Mouse (Mus musculus) forebrain, postnatal 0 days (tissue): ENCODE measurements around the gene Gm47996. TPM values are rescaled to one million over a fixed set of nuclear protein-coding genes. Genes with fewer than 3 reads are reported as not detected.

ENCODE experiments used
- ATAC-seq: fragments of 200-750 bp; cut with Nextera tagmentation; 2 replicates; pipeline ENCODE4 v1.8.0; 2017; ENCODE audit warnings: mild to moderate bottlenecking, moderate library complexity
- DNase-seq: peaks from one replicate; pipeline ENCODE4 v3.0.0-alpha.2; 2015
- H3K27ac ChIP-seq: fragments of 300-500 bp; sonication (generic); 2 replicates; pipeline ENCODE4 v1.5.1; 2014; ENCODE audit warnings: low read depth, mild to moderate bottlenecking, antibody characterized with exemption, low read length, moderate library complexity, mixed read lengths
- H3K27me3 ChIP-seq: fragments of 300-500 bp; sonication (generic); 2 replicates; pipeline ENCODE4 v1.6.1; 2014; ENCODE audit warnings: mild to moderate bottlenecking, low read length, mixed read lengths; ENCODE audit not compliant: insufficient read depth
- H3K36me3 ChIP-seq: fragments of 300-500 bp; sonication (generic); 2 replicates; pipeline ENCODE4 v1.6.1; 2014; ENCODE audit warnings: mild to moderate bottlenecking, moderate library complexity; ENCODE audit not compliant: insufficient read depth
- H3K4me1 ChIP-seq: fragments of 300-500 bp; sonication (generic); 2 replicates; pipeline ENCODE4 v1.6.1; 2014; ENCODE audit warnings: antibody characterized with exemption; ENCODE audit not compliant: insufficient read depth
- H3K4me2 ChIP-seq: fragments of 300-500 bp; sonication (generic); 2 replicates; pipeline ENCODE4 v1.6.1; 2014; ENCODE audit warnings: low read depth, mild to moderate bottlenecking, moderate library complexity
- H3K4me3 ChIP-seq: fragments of 300-500 bp; sonication (generic); 2 replicates; pipeline ENCODE4 v1.5.1; 2014; ENCODE audit warnings: low read depth, low read length, mixed read lengths
- H3K9ac ChIP-seq: fragments of 300-500 bp; sonication (generic); 2 replicates; pipeline ENCODE4 v1.6.1; 2014; ENCODE audit warnings: mild to moderate bottlenecking
- H3K9me3 ChIP-seq: fragments of 300-500 bp; sonication (generic); 2 replicates; pipeline ENCODE4 v1.6.1; 2016; ENCODE audit warnings: low read length
- CTCF ChIP-seq: sonication (generic); IDR thresholded peaks from 2 replicates; pipeline ENCODE4 v1.5.1; 2016; ENCODE audit warnings: antibody characterized with exemption, control low read depth, low read depth
- WGBS: fragments of 180-500 bp; shearing (Covaris S2); extraction: QIAGEN DNeasy Blood & Tissue Kit; methylation state at CpG from one replicate; pipeline ENCODE4 v1.1.7; 2014; 5-methylcytosine and 5-hydroxymethylcytosine counted together
- polyA plus RNA-seq: library from polyadenylated mRNA; unstranded; fragments of >200 nt; fragmentation: Nextera tagmentation; extraction: Ambion mirVana; gene quantifications from 2 replicates; pipeline ENCODE4 v1.2.1, GENCODE M21; 2015
- total RNA-seq: library from RNA; depleted of rRNA; stranded (reverse); fragments of >200 nt; gene quantifications from 2 replicates; pipeline ENCODE4 v1.2.3, GENCODE M21; 2014

Gm47996 gene
- total and polyA plus RNA-seq, 2 experiments from 2014 or later: not detected

- WGBS: 71% methylated on average over 2 of the region's 2 CpGs
- H3K9me3 ChIP-seq: no peaks in the 10 kb centered on the region
Measured at GRCm38 (mm10) chr1:151214862-151215261, 4.9 kb downstream of the Gm47996 start.

GRCm38 (mm10) chr1:151215985-151216384 lies 6.1 kb downstream of the Gm47996 start:
- Histone ChIP-seq H3K27me3 (no peaks in the 10 kb centered on the region), H3K27ac (no peak overlapping the region), H3K4me3 (no peak overlapping the region), H3K4me1 (no peaks in the 10 kb centered on the region), H3K36me3 (no peaks in the 10 kb centered on the region), H3K4me2 (no peak overlapping the region), H3K9me3 (no peaks in the 10 kb centered on the region), H3K9ac (no peak overlapping the region)
- DNase-seq (no peak), ATAC-seq (no peak)
- WGBS: 97% methylated on average over 1 of the region's 1 CpGs
- no peak for TF ChIP-seq CTCF

More at GRCm38 (mm10) chr1:151214862-151215261, 4.9 kb downstream of the Gm47996 start:
- no peak overlapping the region for H3K27ac ChIP-seq
- no peaks in the 10 kb centered on the region for H3K4me1 ChIP-seq
- no peak for TF ChIP-seq CTCF
- no peak overlapping the region for H3K4me3 ChIP-seq
- no peak overlapping the region for H3K9ac ChIP-seq
- DNase-seq (no peak), ATAC-seq (no peak)
- H3K4me2 ChIP-seq: no peak overlapping the region
- no peaks in the 10 kb centered on the region for H3K27me3 ChIP-seq
- H3K36me3 ChIP-seq: no peaks in the 10 kb centered on the region

- no peaks in the 10 kb centered on the region for H3K36me3 ChIP-seq
- no peak overlapping the region for H3K4me3 ChIP-seq
- H3K27me3 ChIP-seq: no peaks in the 10 kb centered on the region
- DNase-seq (no peak), ATAC-seq (no peak)
- H3K27ac ChIP-seq: no peak overlapping the region
- H3K9me3 ChIP-seq: no peaks in the 10 kb centered on the region
- no peak for TF ChIP-seq CTCF
- no peak overlapping the region for H3K9ac ChIP-seq
- H3K4me1 ChIP-seq: no peaks in the 10 kb centered on the region
- H3K4me2 ChIP-seq: no peak overlapping the region
- WGBS: 71% methylated on average over 3 of the region's 3 CpGs
Measured at GRCm38 (mm10) chr1:151216417-151216816, 6.5 kb downstream of the Gm47996 start.

- Histone ChIP-seq H3K4me1 (no peaks in the 10 kb centered on the region), H3K9me3 (no peaks in the 10 kb centered on the region), H3K4me3 (no peak overlapping the region), H3K27me3 (no peaks in the 10 kb centered on the region), H3K4me2 (no peak overlapping the region), H3K36me3 (no peaks in the 10 kb centered on the region), H3K9ac (no peak overlapping the region), H3K27ac (no peak overlapping the region)
- DNase-seq (no peak), ATAC-seq (no peak)
- WGBS: 92% methylated on average over 5 of the region's 5 CpGs
- no peak for TF ChIP-seq CTCF
Measured at GRCm38 (mm10) chr1:151219045-151219444, 9.1 kb downstream of the Gm47996 start.

- no peak overlapping the region for H3K9ac ChIP-seq
- no peak overlapping the region for H3K27ac ChIP-seq
- H3K4me1 ChIP-seq: no peaks in the 10 kb centered on the region
- H3K4me3 ChIP-seq: no peak overlapping the region
- H3K36me3 ChIP-seq: no peaks in the 10 kb centered on the region
- H3K4me2 ChIP-seq: no peak overlapping the region
- 74% methylated on average over 7 of the region's 7 CpGs for WGBS
- no peaks in the 10 kb centered on the region for H3K27me3 ChIP-seq
- DNase-seq (no peak), ATAC-seq (no peak)
- H3K9me3 ChIP-seq: no peaks in the 10 kb centered on the region
- no peak for TF ChIP-seq CTCF
Measured at GRCm38 (mm10) chr1:151220098-151220497, 10.2 kb downstream of the Gm47996 start.

- H3K4me1 ChIP-seq: no peaks in the 10 kb centered on the region
- TF ChIP-seq CTCF: no peak
- no peak for ATAC-seq
Measured at GRCm38 (mm10) chr1:151222561-151223267, 12.8 kb downstream of the Gm47996 start.

GRCm38 (mm10) chr1:151223377-151223776 lies 13.4 kb downstream of the Gm47996 start:
- no peak overlapping the region for H3K4me2 ChIP-seq
- no peak overlapping the region for H3K4me3 ChIP-seq
- H3K4me1 ChIP-seq: no peaks in the 10 kb centered on the region
- TF ChIP-seq CTCF: no peak
- H3K9me3 ChIP-seq: no peaks in the 10 kb centered on the region
- H3K36me3 ChIP-seq: no peaks in the 10 kb centered on the region
- H3K27me3 ChIP-seq: no peaks in the 10 kb centered on the region
- WGBS: 87% methylated on average over 1 of the region's 1 CpGs
- DNase-seq (no peak), ATAC-seq (no peak)
- no peak overlapping the region for H3K9ac ChIP-seq
- no peak overlapping the region for H3K27ac ChIP-seq

More at GRCm38 (mm10) chr1:151222561-151223267, 12.8 kb downstream of the Gm47996 start:
- WGBS: 93% methylated on average over 10 of the region's 10 CpGs
- no peak overlapping the region for H3K4me2 ChIP-seq
- no peak overlapping the region for H3K27ac ChIP-seq
- no peak for DNase-seq
- H3K36me3 ChIP-seq: no peaks in the 10 kb centered on the region
- H3K9me3 ChIP-seq: no peaks in the 10 kb centered on the region
- no peak overlapping the region for H3K4me3 ChIP-seq
- no peak overlapping the region for H3K9ac ChIP-seq
- no peaks in the 10 kb centered on the region for H3K27me3 ChIP-seq
